Mouse (Mus musculus): Measurements from ENCODE around the gene Kif27.

Kif27 gene

GRCm38 (mm10) chr13:58283466-58283865 is 75.5 kb downstream of the Kif27 start:
- intact Hi-C loops (cut with DNase I), result no loop called here

- intact Hi-C loops (cut with DNase I), result no loop called here
Measured at GRCm38 (mm10) chr13:58281936-58282335, 77.0 kb downstream of the Kif27 start.

- intact Hi-C loops (cut with DNase I), result no loop called here
Measured at GRCm38 (mm10) chr13:58280528-58280927, 78.4 kb downstream of the Kif27 start.

GRCm38 (mm10) chr13:58276256-58276655 is 82.7 kb downstream of the Kif27 start:
- intact Hi-C loops (cut with DNase I), result no loop called here

GRCm38 (mm10) chr13:58275599-58275998 is 83.3 kb downstream of the Kif27 start, which contains the start of gene Gkap1:
TSS of gene Gkap1 (minus strand) at chr13:58275699.
- intact Hi-C loops (cut with DNase I), result no loop called here

GRCm38 (mm10) chr13:58275076-58275475 is 83.8 kb downstream of the Kif27 start:
- intact Hi-C loops (cut with DNase I), result no loop called here

- intact Hi-C loops (cut with DNase I), result no loop called here
Measured at GRCm38 (mm10) chr13:58274259-58274991, 84.5 kb downstream of the Kif27 start.

GRCm38 (mm10) chr13:58273411-58274258 is 85.3 kb downstream of the Kif27 start:
- intact Hi-C loops (cut with DNase I), result no loop called here

GRCm38 (mm10) chr13:58266864-58267263 is 92.1 kb downstream of the Kif27 start:
- intact Hi-C loops (cut with DNase I), result no loop called here

- intact Hi-C loops (cut with DNase I), result no loop called here
Measured at GRCm38 (mm10) chr13:58263546-58263945, 95.4 kb downstream of the Kif27 start.

- intact Hi-C loops (cut with DNase I), result no loop called here
Measured at GRCm38 (mm10) chr13:58261674-58262073, 97.2 kb downstream of the Kif27 start.

GRCm38 (mm10) chr13:58253268-58253667 is 105.7 kb downstream of the Kif27 start:
- intact Hi-C loops (cut with DNase I), result no loop called here

- intact Hi-C loops (cut with DNase I), result no loop called here
Measured at GRCm38 (mm10) chr13:58248957-58249356, 110.0 kb downstream of the Kif27 start.

Small RNA genes lying within 50 kb of the gene (microRNA-seq; reads per million reads assigned to microRNA genes)
- gene Mir6369 (0 reads per million in 2 experiments), gene Mir7-1 (306 to 564 reads per million in 2 experiments)

Measured in adrenal gland (tissue).